Mouse (Mus musculus) embryonic stem cell, embryonic (primary cell): Measurements from ENCODE around the gene Meis1.

Source experiments
- CTCF ChIA-PET, 4 experiments: fragments of 300-600 bp in 2 of 4; fragments of 350-600 bp in 2 of 4; sonication (Branson Sonifier 250); formaldehyde crosslinking; loops; one replicate each; lab custom pipeline; 2022; ENCODE audit warnings: inconsistent platforms in 2 of 4; lab: Charles Lee
- POLR2A ChIA-PET, 4 experiments: fragments of 300-600 bp in 2 of 4; fragments of 350-600 bp in 2 of 4; sonication (Branson Sonifier 250); formaldehyde crosslinking; loops; one replicate each; lab custom pipeline; 2022; ENCODE audit warnings: antibody characterized with exemption in 4 of 4, inconsistent platforms in 1 of 4; lab: Charles Lee

Gene Meis1

DNA sequence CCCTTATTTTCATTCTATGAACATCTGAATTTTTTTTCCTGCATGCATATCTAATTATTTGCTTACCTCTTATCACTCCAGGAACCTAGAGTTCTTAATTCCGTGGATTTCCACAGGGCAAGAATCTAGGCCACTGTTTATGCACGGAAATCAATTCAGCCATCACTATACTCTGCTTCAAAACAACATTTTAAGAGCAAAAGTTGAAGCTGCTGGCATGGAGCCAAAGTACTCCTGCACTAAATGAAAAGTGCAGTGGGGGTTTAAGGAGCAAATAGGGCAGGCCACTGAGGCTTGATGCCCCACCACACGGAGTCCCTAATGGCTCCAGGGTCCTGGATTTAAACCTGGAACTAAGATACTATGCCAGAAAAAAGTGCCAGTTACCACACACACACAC lies 47.2 kb downstream of the Meis1 start:
- POLR2A ChIA-PET, result no interaction called here
- CTCF ChIA-PET, result no interaction called here

DNA sequence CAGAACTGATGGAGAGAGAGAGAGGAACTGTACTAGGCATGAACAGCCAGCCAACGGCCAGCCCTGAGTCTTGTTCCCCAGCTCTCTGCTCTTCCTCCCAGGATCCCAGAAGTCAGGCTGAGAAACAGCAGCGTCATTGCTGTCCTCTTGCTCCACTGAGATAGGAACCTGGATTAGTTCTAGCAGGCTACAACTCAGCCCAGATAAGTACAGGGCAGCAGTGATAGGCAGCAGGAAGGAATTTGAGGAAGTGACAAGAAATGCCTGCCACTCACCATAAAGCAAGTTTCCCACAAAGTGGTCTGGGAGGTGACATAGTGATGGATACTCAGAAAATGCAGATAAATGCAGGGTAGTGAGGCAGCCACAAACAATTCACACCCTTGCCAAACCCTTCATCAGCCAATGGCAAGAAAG lies 48.9 kb downstream of the Meis1 start:
- ChIA-PET POLR2A (interaction anchor here in 1 of 4 experiments (0.6 kb wide), 1 partner anchor 1372 kb away, joined by 4 read pairs; no protein-coding TSS in a partner anchor), CTCF (no interaction called here)

DNA sequence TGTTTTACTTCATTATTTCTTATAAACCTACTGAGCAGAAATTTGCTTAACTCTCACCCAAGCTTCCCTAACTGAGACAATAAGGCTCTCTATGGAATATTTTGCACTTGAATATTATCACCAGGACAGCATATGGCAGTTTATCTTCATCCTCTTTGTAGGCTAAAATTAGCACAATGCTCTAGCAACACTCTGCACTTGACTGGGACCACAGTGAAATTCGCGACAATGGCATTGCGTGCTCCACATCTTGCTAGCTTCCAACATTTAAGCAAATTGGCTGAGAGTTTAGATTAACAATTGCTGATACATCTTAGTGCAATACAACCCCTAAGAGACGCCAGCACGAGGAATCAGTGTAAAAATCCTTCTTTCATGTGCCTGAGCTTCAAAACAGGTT lies 54.4 kb downstream of the Meis1 start:
- POLR2A ChIA-PET, result interaction anchor here in 1 of 4 experiments (1.1 to 1.3 kb wide), 2 partner anchors 10 to 13 kb away, joined by 3 read pairs; no protein-coding TSS in a partner anchor
- CTCF ChIA-PET, result no interaction called here

DNA sequence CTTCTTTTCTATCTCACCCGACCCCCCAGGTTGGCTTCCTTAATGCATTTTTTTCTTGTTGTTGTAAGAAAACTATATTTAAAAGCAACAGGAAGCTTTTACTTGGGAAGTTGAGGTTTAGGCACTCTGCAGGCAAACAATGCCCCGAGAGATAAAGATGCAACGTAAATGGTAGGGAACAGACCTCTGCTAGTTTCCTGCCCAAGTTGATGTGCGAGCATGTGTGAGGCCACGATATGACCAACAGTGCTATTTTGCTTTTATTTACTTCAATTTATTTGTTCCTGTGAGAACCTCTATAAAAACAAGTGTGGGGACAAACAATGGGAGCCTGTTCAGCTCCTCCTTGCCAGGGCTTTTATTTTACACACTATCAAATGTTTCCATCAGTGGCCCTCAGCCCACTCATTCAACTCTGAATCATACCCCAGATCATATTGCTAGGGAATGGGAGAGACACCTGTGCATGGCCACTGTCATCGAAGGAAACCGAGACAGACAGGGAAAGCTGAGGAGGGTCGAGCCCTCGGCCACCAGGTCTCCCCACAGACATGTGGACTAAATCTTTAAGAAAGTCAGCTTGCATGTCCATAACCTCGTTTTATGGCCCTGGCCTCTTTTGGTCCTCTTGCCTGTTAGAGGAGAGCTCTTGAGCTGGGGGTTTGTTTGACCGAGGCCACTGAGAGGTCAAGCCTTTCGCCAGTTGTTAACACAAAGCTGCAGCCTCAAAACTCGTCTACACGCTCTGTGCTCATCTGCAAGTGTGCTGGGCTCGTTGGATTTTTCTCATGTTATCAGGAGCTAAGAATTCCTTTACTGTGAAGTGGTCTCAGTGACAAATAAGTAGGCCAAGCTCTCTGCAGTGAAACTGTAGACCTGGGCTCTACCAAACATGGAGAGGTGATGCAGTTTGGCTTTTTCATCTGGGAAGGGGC lies 55.3 kb downstream of the Meis1 start:
- ChIA-PET POLR2A (interaction anchor here in 1 of 4 experiments (1.1 to 1.3 kb wide), 2 partner anchors 9 to 13 kb away, joined by 3 read pairs; no protein-coding TSS in a partner anchor), CTCF (no interaction called here)

- ChIA-PET CTCF (no interaction called here), POLR2A (no interaction called here)
Measured at GRCm38 (mm10) chr11:18959465-18959864, 59.3 kb downstream of the Meis1 start.

DNA sequence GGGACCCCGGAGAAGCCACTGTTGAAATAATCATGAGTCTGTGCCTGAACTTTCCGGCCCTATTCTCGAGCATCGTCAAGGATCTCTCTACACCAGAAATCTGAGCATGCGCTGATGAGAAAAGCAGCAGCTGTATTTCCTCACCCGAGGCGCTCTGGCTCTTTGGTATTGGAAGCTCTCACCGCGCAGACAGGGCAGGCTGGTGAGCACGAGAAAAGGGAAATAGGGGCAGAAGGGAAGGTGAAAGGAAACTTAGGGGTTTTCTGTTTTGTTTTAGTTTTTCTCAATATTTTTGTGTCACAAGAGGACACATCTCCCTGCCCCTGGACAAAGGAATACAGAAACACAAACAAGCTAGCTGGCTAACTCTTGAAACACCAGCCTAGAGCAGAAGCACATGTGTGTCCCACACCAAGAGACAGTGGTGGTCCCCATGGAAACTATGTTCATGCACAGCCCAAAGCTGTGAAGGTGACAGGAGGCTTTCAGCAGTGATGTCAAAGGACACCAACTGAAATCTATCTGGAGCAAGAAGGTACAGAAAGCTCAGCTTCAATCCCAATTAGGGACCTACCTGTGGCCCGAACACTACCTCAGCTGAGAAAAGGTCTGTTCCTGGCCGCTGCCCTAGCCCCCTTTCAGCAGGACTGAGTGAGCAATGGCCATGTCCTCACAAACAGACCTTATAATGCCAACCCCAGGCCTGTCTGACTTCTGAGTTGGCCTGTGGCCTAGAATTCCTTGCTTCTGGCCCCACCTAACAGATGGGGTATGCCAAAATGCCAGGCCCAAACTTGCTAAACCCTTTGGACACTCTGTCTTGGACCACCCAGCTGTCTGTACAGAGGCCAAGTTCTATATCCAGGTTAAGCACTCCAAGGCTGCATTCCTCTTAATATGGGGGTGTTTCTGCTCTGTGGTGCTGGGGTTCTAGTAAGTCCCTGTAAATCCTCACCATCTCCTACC lies 60.7 kb downstream of the Meis1 start:
- ChIA-PET POLR2A (interaction anchor here in 3 of 4 experiments (0.6 to 1.3 kb wide), 6 partner anchors 12 to 62 kb away, joined by 3 to 5 read pairs (median 4); partner anchors contain the start of gene Meis1 (in 1 of the 3)), CTCF (interaction anchor here in 1 of 4 experiments (0.6 kb wide), 1 partner anchor 12 kb away, joined by 10 read pairs; no protein-coding TSS in a partner anchor)

DNA sequence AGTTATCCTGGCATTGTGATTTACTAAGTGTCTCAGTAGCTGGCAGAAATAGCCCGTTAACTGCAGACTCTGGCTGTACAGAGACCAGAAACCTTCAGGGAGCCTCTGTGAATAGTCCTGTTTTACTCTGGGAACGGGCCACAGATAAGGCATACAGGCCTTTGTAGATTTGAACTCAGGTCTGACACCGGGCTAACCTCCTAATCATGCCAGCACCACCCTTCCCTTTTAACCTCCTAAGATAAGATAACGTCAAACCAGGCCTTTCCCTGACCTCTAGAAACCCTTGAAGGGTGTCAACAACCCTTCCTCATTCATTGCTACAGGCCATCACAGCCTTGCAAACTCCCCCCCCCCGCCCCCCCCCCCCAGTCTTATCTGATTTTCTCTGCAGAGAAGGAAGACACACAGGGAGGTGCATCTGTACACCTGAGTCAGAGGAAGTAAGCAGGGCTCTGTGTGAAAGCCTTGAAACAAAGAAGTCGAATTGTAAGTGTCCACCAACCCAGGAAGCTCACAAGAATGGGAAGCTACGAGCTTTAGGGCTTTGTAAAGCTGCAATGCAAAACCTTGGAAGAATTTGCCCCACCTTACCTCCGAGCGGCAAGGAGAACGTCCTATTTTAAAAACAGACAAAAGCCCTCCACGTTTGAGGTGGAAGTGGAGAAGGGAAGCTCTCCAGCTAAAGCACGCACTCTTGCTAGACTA lies 61.5 kb downstream of the Meis1 start:
- ChIA-PET POLR2A (interaction anchor here in 2 of 4 experiments (0.7 to 1.3 kb wide), 6 partner anchors 11 to 63 kb away, joined by 3 to 5 read pairs (median 4); partner anchors contain the start of gene Meis1 (in 1 of the 2)), CTCF (interaction anchor here in 1 of 4 experiments (0.6 kb wide), 1 partner anchor 11 kb away, joined by 10 read pairs; no protein-coding TSS in a partner anchor)

- ChIA-PET CTCF (no interaction called here), POLR2A (no interaction called here)
Measured at GRCm38 (mm10) chr11:18955969-18956368, 62.8 kb downstream of the Meis1 start.

DNA sequence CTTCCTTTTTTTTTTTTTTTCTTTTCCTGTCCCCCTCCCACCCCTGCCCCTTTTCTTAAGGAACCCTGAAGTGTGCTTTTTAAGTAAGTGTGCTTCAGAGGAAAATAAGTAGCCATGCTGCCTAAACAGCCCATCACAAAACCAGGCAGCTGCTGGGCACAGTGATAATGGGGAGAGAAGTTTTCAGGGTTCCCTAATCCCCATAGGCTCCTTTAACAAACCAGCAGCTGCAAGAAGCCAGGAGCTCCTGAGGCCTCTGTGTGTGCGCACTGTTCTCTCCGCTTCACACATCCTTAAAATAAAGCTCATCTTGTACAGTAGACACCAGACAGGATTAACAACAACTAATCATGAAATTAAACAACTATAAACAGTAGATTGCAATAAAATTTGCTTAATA lies 63.9 kb downstream of the Meis1 start:
- POLR2A ChIA-PET, result no interaction called here
- CTCF ChIA-PET, result interaction anchor here in 1 of 4 experiments (0.6 kb wide), 1 partner anchor 19 kb away, joined by 4 read pairs; no protein-coding TSS in a partner anchor

DNA sequence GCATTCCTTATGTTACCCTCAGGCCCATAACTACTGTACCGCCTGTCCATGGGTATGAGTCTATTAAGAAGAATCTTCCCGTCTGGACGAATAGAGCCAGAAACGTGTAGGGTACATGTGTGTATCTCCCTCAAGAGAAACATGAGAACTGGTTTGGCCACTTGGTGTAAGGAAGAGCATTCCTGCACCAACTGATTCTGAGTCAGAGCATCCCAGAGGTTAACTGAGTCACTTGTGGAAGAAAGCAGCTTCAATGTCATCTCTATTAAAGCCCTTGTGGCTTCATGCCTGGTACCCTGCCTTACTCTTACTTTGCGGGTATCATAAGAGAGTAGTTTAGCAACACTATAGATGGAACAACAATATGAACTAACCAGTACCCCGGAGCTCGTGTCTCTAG lies 64.9 kb downstream of the Meis1 start:
- CTCF ChIA-PET, result no interaction called here

DNA sequence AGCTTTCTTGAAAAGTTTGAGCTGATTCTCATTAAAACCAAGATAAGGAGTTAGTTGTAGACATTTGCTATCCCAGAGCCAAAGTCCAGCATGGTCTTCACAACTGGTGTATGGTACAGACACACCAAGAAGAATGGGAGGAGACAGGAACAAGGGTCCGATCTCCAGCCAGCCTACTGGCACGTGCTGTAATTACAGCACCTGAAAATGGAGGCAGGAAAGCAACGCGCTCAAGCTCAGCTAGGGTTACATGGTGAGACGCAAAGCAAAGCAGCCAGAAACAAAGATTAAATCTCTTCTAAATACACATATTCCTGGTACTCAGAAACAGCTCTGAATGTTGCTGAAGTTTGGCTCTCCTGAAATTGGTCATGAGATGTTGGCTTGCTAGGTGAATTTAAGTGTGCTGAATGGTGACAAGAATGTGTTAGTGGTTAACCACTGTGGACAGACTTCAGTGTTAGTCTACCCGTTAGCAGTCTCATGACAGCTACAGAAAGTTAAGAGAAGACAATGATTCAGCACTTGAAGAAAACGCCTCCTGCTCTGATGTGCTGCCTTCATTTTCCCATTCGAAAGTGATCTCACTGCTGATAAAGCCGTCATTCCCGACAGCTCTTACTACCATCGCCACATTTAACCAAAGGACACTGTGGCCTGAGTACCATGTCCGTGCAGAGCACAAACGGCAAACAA lies 70.0 kb downstream of the Meis1 start:
- ChIA-PET CTCF (no interaction called here), POLR2A (no interaction called here)

More for the DNA sequence above, 64.9 kb downstream of the Meis1 start:
- POLR2A ChIA-PET, result interaction anchor here in 2 of 4 experiments (0.7 to 1.2 kb wide), 3 partner anchors 8 to 10 kb away, joined by 3 to 7 read pairs (median 3); no protein-coding TSS in a partner anchor

- POLR2A ChIA-PET, result no interaction called here
- CTCF ChIA-PET, result no interaction called here
Measured at GRCm38 (mm10) chr11:18947434-18947833, 71.4 kb downstream of the Meis1 start.

DNA sequence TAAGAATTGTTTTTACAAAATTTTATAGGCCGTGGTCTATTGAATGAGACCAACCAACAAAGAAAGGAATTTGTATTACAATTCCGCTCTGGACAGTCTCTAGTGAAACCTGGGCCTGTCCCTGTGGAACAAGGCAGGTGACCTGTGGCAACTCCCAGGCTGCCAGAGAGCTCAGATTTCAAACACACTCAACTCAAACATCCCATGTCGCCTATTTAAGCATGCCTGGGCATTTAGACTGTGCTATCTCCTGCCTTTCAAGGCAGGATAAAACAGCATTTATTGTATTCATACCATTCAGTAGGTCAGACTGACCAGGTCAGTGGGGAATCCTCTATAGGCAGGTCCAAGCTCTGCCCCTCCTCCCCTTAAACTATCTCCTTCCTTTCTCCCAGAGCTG lies 73.0 kb downstream of the Meis1 start:
- ChIA-PET POLR2A (interaction anchor here in 2 of 4 experiments (1.0 to 1.2 kb wide), 2 partner anchors 8 to 12 kb away, joined by 4 to 7 read pairs; no protein-coding TSS in a partner anchor), CTCF (interaction anchor here in 1 of 4 experiments (0.5 kb wide), 1 partner anchor 12 kb away, joined by 10 read pairs; no protein-coding TSS in a partner anchor)

GRCm38 (mm10) chr11:18944972-18945625 lies 73.7 kb downstream of the Meis1 start:
- POLR2A ChIA-PET, result interaction anchor here in 2 of 4 experiments (1.0 to 1.2 kb wide), 3 partner anchors 9 to 13 kb away, joined by 3 to 7 read pairs (median 4); no protein-coding TSS in a partner anchor
- CTCF ChIA-PET, result no interaction called here

DNA sequence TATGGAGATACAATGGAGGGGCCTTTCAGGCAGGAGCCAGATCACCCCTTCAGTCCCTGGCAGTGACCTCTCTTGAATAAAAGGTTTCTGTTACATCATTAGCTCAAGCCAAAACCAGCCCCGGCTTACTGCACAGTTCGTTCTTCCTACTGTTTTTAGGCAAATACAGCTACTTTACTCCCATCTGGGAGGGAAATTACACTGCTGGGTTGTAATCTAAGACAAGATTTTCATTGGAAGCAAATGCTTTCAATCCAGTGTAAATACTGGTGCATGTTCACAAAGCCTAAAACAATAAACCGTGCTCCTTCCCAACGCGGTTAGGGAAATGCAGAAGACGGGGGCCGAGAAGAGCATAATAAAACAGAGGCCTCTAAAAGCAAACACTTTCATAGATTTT lies 74.6 kb downstream of the Meis1 start:
- ChIA-PET CTCF (no interaction called here), POLR2A (no interaction called here)

- CTCF ChIA-PET, result no interaction called here
- POLR2A ChIA-PET, result interaction anchor here in 1 of 4 experiments (1.1 kb wide), 1 partner anchor 18 kb away, joined by 3 read pairs; no protein-coding TSS in a partner anchor
Measured at GRCm38 (mm10) chr11:18942990-18943389, 75.8 kb downstream of the Meis1 start.

GRCm38 (mm10) chr11:18940916-18941315 lies 77.9 kb downstream of the Meis1 start:
- ChIA-PET POLR2A (interaction anchor here in 1 of 4 experiments (1.4 kb wide), 1 partner anchor 17 kb away, joined by 4 read pairs; no protein-coding TSS in a partner anchor), CTCF (no interaction called here)
